Mouse (Mus musculus) olfactory bulb, adult 2 months (tissue): ENCODE results near the gene Glrx3.

Source experiments
- CTCF ChIP-seq: fragments of 200-500 bp; IDR thresholded peaks from 2 replicates; pipeline ENCODE4 v1.5.1; 2012; ENCODE audit warnings: low read depth, mild to moderate bottlenecking, low read length, moderate library complexity; ENCODE audit not compliant: insufficient read depth
- POLR2A ChIP-seq: fragments of 200-500 bp; IDR thresholded peaks from 2 replicates; pipeline ENCODE4 v1.6.1; 2012; ENCODE audit warnings: mild to moderate bottlenecking, low read depth, low read length, moderate library complexity; ENCODE audit not compliant: insufficient read depth

- no peak for TF ChIP-seq POLR2A
- TF ChIP-seq CTCF = no peak
These were observed 26.8 kb upstream of the Glrx3 start, which contains the start of gene 9430038I01Rik for GRCm38 (mm10) chr7:137410337-137411197.
